Mouse (Mus musculus) thymus, adult 18-20 months (tissue): ENCODE measurements around the gene Vamp8.

Experiments
- DNase-seq, 2 experiments: peaks; one replicate each; pipeline ENCODE4 v3.0.0; 2022; ENCODE audit warnings: mixed read lengths in 2 of 2

Gene Vamp8

DNA sequence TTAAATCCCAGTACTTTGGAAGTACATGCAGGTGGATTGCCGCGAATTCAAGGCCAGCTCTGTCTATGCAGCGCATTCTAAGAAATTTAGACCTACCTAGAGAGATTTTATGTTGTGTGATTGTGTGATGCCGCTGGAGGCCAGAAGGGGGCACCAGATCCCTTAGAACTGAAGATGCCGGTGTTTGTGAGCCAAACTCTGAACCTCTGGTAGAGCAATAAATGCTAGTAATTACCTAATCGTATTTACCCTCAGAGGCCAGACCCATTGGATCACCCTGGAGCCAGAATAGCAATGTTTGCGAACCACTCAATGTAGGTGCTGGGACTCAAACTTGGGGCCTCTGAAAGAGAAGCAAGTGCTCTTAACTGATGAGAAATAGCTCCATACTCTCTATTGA, 11.4 kb upstream of the Vamp8 start:
- peak; percentile 35 to 44 for DNase-seq

DNA sequence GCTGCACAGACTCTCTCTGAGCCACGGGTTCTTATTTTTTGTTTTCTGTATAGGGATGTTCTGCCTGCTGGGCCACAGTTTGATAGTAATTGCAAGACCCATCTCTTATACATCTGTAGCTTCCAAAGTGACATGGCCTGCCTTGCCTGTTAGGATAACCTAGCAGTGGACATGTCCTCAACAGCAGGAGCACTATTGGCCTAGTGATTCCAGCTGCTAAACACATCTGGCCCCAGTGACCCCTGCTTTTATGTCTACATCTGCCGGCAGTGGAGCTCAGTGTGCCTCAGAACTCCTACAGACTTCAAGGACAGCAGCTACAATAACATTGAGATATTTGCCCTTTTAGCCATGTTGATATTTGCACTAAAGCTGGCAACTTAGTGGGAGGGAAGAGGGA, 9.5 kb upstream of the Vamp8 start:
- no peak for DNase-seq

- no peak for DNase-seq
Observed at GRCm38 (mm10) chr6:72396837-72397251, 6.3 kb upstream of the Vamp8 start.

GRCm38 (mm10) chr6:72392341-72392740, 1.8 kb upstream of the Vamp8 start:
- no peak for DNase-seq

DNA sequence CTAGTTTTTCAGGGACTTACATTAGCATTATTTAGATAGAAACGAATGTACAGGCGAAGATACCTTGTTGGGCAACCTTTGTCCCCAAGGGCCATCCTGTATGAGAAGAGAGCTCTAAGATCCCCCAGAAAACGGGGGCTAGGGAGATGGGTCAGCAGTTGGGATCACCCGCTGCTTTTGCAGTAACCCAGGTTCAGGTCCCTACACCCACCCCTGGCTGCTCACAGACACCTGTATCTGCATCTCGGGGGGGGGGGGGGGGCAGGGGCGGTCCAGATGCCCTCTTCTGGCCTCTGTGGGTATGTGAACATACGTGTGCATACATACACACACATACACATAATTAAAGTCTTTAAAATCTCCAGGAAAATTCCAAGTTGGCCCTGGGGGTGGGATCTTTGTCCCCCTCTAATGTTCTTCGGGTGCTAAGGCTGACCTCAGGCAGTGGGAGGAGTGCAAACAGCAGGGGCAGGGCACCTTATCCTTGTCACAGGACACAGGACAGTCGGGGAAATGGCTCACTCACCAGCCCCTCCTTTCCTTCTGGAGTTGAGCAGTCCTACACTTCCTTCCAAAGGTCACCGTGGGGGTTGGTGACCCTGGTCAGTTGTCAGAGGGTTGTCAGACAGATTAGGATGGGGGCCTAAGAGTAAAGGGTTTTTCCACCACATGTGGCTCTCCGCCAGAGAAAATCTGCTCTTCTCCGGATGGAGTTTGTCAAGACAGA, 455 bp upstream of the Vamp8 start:
- DNase-seq, result no peak

GRCm38 (mm10) chr6:72389471-72389940, 997 bp downstream of the Vamp8 start:
- DNase-seq, result no peak

DNA sequence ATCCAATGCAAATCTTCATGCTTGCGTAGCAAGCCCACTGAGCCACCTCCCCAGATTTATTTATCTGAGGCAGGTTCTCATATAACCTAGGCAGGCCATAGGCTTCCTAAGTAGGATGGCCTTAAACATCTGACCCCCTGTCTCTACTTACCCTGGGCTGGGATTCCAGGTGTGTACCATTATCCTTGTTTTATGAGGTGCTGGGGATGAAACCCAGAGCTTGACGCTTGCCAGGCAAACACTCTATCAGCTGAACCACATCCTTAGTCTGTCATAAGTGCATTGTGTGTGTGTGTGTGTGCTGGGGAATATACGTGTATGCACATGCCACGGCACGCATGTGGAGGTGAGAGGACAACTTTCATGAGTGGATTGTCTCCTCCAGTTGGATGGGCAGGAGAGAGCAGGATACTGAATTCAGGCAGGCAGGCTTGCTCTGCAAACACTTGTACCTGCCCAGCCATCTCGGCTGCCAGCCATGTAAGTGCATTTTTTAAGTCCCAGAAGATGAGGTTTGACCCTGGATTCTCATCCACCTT, 1.6 kb downstream of the Vamp8 start:
- no peak for DNase-seq

GRCm38 (mm10) chr6:72388266-72388665, 2.2 kb downstream of the Vamp8 start:
- DNase-seq, result no peak

DNA sequence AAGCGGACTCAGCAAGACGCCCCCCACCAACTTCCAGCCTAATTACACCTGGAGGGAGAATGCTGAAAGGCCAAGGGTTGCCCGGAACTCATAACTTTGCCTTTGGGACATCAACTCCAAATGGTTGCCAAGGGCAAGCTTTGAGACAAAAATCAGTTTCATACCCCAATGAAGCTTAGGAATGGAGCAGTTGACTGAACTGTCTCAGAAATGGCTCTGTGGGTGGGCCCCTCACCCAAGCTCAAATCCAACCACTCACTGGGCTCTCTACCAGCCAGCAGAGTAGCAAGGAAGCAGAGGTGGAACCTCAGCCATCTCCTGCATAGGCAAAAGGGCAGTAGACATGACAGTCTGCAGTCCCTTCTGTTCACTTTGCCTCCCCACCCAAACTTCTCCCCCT, 2.7 kb downstream of the Vamp8 start:
- no peak for DNase-seq

DNA sequence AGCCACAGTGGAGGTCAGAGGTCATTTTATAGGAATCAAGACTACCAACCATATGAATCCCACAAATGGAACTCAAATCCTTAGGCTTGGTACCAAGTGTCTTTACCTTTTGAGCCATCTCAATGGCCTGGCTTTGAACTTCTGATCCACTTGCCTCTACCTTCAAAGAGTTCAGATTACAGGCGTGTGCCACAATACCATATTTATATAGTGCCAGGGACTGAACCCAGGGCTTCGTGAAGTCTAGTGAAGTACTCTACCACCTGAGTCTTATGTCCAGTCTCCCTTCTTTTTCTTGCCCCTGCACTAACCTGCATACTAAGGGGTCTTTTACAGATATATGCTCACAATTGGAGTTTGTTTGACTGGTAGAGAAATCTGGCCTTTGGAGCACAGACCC, 3.9 kb downstream of the Vamp8 start:
- no peak for DNase-seq

- no peak for DNase-seq
Observed at GRCm38 (mm10) chr6:72385258-72385657, 5.2 kb downstream of the Vamp8 start.

- no peak for DNase-seq
Observed at GRCm38 (mm10) chr6:72383952-72384351, 6.6 kb downstream of the Vamp8 start.

DNA sequence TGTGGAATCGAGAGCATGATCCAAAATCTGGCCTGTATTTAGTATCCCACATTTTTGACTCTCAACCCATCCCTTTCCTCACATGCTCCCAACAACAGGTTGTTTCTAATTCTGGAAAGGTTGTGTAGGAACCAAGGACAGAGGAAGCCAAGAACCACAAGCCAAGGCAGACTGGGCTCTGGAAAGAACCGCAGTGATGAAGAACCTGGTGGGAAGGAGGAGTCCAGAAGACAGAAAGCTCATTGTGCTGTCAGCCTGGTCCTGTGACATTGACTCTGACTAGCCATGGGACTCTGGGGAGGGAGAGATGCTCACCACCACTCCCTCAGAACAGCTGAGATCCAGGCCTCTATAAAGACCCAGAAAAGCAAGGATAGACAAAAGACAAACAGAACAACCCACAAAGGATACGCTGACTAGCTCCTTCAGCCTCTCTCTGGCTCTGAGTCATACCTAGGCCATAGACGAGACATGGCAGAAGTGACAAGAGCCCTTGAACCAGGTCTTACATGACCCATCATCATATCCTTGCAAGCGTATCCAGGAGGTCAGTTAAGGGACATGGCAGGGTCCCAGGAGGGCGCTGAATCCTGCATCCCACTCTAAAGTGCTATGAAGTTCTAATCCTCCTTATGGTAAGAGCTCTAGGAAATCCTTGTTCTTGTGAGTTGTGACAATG, 7.2 kb downstream of the Vamp8 start:
- no peak for DNase-seq

- DNase-seq, result no peak
Observed at GRCm38 (mm10) chr6:72382494-72382893, 8.0 kb downstream of the Vamp8 start.

- DNase-seq, result peak; percentile 83 to 87
Observed at GRCm38 (mm10) chr6:72380131-72380770, 10.3 kb downstream of the Vamp8 start, which contains the start of gene Vamp5. Vamp5 (minus strand) TSS chr6:72380468.

DNA sequence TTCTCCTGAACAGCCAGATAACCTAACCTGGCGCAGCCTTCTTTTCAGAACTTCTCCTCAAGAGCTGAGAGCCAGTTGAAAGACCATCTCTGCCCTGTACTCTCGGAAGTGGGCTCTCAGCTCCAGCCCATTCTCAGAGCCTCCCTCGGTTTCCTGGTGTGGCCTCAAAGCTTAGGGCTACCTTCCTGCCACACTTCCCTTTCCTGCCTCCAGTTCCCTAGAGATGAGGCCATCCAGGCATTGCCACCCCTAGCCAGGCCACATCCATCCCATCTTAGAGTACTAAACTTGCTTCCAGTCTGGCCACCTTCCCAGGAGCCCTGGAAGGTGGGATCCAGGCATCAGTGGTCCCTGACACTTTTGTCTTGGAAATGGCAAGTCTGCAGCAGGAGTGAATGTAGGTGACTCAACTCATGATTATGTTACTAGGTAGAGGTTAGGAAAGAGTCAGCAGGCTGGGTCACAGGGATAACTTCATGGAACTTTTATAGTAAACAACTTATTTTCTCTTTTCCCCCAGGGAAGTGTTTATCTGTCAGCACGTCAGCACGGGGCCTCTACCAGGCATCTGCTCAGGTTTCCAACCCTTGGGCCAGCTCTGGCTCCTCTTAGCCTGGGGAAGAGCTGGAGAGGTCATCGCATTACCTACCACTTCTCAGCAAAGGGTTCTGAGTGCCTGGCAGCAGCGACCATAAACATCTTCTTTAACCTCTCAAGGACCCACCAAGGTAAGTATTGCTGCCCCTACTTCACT, 10.9 kb downstream of the Vamp8 start:
- DNase-seq, result no peak

DNA sequence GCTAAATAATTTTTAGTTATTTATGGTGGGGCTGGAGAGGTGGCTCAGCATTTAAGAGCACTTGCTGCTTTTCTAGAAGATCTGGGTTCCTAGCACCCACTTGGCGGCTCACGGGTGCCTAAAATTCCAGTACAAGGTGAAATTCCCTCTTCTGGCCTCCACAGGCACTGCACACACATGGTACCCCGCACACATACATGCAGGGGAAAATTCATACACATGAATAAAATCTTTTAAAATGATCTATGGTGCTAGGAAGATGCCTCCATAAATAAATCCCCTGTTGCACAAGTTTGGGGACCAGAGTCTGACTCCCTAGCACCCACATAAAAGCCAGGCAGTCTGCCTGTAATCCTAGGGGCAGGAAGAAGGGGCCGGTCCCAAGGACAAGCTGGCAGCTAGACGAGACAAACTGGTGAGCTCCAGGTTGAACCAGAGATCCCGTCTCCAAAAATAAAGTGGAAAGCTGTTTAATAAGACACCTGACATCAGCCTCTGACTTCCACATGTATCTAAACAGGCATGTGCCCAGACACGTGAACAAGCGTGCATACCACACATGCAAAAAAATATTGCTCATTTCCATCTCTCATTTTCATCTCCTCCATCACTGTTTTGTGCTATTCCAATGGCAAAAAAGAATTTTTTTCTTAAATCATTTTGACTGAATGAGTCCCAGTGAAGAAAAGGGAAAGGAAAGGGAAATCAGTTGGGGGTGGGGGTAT, 11.8 kb downstream of the Vamp8 start:
- DNase-seq, result no peak

GRCm38 (mm10) chr6:72374820-72375563, 15.5 kb downstream of the Vamp8 start:
- no peak for DNase-seq

DNA sequence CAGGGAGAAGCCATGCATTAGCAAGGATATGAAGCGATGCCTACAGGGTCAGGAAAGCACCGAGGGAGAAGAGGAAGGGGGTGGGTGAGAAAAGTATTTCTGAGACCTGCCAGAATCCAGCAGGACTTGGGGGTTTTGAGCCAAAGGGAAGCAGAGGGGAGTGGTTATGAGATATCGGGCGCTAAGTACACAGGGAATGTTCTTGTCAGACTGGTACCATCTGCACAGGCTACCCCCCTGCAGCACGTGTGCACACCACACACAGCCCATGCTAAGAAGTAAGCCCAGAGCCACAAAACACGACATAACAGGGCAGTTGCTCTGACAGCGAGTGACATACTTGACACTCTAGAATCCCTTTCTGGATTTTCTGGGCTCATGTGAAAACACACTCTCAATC, 16.3 kb downstream of the Vamp8 start:
- no peak for DNase-seq

DNA sequence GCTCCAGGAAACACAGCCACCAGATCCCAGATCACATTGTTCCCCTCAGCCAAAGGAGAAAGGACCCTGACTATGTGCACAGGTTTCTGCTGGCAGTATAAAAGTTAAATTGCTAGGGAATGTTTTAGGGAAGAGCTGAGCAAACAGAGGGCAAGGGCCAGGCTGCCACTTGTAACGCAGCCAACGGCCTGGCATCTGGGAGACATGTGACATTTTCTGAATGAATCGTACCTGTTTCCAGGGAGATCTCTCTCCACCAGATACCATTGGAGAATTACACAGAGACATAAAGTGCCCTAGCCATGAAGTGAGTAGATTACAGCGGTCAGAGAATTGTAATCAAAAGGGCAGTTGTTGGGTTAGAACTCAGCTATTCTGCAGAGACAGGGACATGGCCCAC, 17.3 kb downstream of the Vamp8 start:
- no peak for DNase-seq

GRCm38 (mm10) chr6:72371571-72371970, 18.9 kb downstream of the Vamp8 start:
- DNase-seq, result no peak
